Mouse (Mus musculus): ENCODE data around the gene Ripor1.

Ripor1 gene

GRCm38 (mm10) chr8:105624401-105624800, 19.3 kb downstream of the Ripor1 start:
- no peak for DNase-seq (ENCODE audit: extremely low read depth, insufficient read length, low spot score)

- DNase-seq (ENCODE audit: extremely low read depth, insufficient read length, low spot score): no peak
These were observed 19.8 kb downstream of the Ripor1 start for GRCm38 (mm10) chr8:105624831-105625230.

- no peak for DNase-seq (ENCODE audit: extremely low read depth, insufficient read length, low spot score)
These were observed 21.0 kb downstream of the Ripor1 start for GRCm38 (mm10) chr8:105626086-105626485.

- no peak for DNase-seq (ENCODE audit: extremely low read depth, insufficient read length, low spot score)
These were observed 24.3 kb downstream of the Ripor1 start for GRCm38 (mm10) chr8:105629337-105629736.

GRCm38 (mm10) chr8:105634771-105635458, 29.9 kb downstream of the Ripor1 start:
- no peak for DNase-seq (ENCODE audit: extremely low read depth, insufficient read length, low spot score)

GRCm38 (mm10) chr8:105635481-105635880, 30.4 kb downstream of the Ripor1 start:
- DNase-seq (ENCODE audit: extremely low read depth, insufficient read length, low spot score): no peak

- peak; percentile 91 for DNase-seq (ENCODE audit: extremely low read depth, insufficient read length, low spot score)
These were observed 31.2 kb downstream of the Ripor1 start, which contains the start of gene Ctcf for GRCm38 (mm10) chr8:105636018-105636962. Gene Ctcf (plus strand): TSS chr8:105636568.

- DNase-seq (ENCODE audit: extremely low read depth, insufficient read length, low spot score): peak; percentile 79
These were observed 32.0 kb downstream of the Ripor1 start, which contains the start of gene Agrp for GRCm38 (mm10) chr8:105636963-105637510. Gene Agrp (minus strand): TSS chr8:105637393.

- no peak for DNase-seq (ENCODE audit: extremely low read depth, insufficient read length, low spot score)
These were observed 32.6 kb downstream of the Ripor1 start for GRCm38 (mm10) chr8:105637601-105638041.

GRCm38 (mm10) chr8:105638510-105638909, 33.5 kb downstream of the Ripor1 start:
- DNase-seq (ENCODE audit: extremely low read depth, insufficient read length, low spot score): no peak

- no peak for DNase-seq (ENCODE audit: extremely low read depth, insufficient read length, low spot score)
These were observed 34.8 kb downstream of the Ripor1 start for GRCm38 (mm10) chr8:105639835-105640234.

GRCm38 (mm10) chr8:105640511-105640910, 35.5 kb downstream of the Ripor1 start:
- DNase-seq (ENCODE audit: extremely low read depth, insufficient read length, low spot score): no peak

- no peak for DNase-seq (ENCODE audit: extremely low read depth, insufficient read length, low spot score)
These were observed 40.1 kb downstream of the Ripor1 start for GRCm38 (mm10) chr8:105645205-105645604.

- DNase-seq (ENCODE audit: extremely low read depth, insufficient read length, low spot score): no peak
These were observed 43.9 kb downstream of the Ripor1 start for GRCm38 (mm10) chr8:105648929-105649328.

- no peak for DNase-seq (ENCODE audit: extremely low read depth, insufficient read length, low spot score)
These were observed 52.6 kb downstream of the Ripor1 start for GRCm38 (mm10) chr8:105657641-105658040.

- no peak for DNase-seq (ENCODE audit: extremely low read depth, insufficient read length, low spot score)
These were observed 56.1 kb downstream of the Ripor1 start for GRCm38 (mm10) chr8:105661167-105661566.

All from 3134 (cell line).